Mouse (Mus musculus) megakaryocyte, embryonic 14.5 days (primary cell): ENCODE measurements around the gene Tbc1d8b.

Experiments used
- FLI1 ChIP-seq: IDR thresholded peaks from 2 replicates; pipeline ENCODE4 v1.6.1; 2012; ENCODE audit warnings: low read length, inconsistent platforms, mixed read lengths
- GATA1 ChIP-seq: IDR thresholded peaks from 3 replicates; pipeline ENCODE4 v1.6.1; 2012; ENCODE audit warnings: mixed read lengths, low read length, inconsistent platforms, borderline replicate concordance

GRCm38 (mm10) chrX:139684410-139684774 is 404 bp upstream of the Tbc1d8b start:
- TF ChIP-seq GATA1 (no peak), FLI1 (no peak)
